Mouse (Mus musculus) neural tube, embryonic 11.5 days (tissue): Measurements from ENCODE around the gene Asic2. TPM values are rescaled to one million over a fixed set of nuclear protein-coding genes. Genes with fewer than 3 reads are reported as not detected.

ENCODE experiments used
- ATAC-seq: fragments of 200-750 bp; cut with Nextera tagmentation; 2 replicates; pipeline ENCODE4 v1.8.0; 2017; ENCODE audit warnings: moderate number of reproducible peaks, mild to moderate bottlenecking, moderate TSS enrichment, moderate library complexity; ENCODE audit not compliant: insufficient read depth, low FRiP score, low TSS enrichment
- DNase-seq: peaks from one replicate; pipeline ENCODE4 v3.0.0-alpha.2; 2015; ENCODE audit warnings: low spot score
- H3K27ac ChIP-seq: fragments of 300-500 bp; sonication (generic); 2 replicates; pipeline ENCODE4 v1.5.1; 2014; ENCODE audit warnings: low read depth, mild to moderate bottlenecking, low read length
- H3K27me3 ChIP-seq: fragments of 300-500 bp; sonication (generic); 2 replicates; pipeline ENCODE4 v1.6.1; 2014; ENCODE audit warnings: mild to moderate bottlenecking, low read length, mixed read lengths; ENCODE audit not compliant: control insufficient read depth, insufficient read depth
- H3K36me3 ChIP-seq: fragments of 300-500 bp; sonication (generic); 2 replicates; pipeline ENCODE4 v1.6.1; 2014; ENCODE audit warnings: mild to moderate bottlenecking, low read length, moderate library complexity, mixed read lengths; ENCODE audit not compliant: control insufficient read depth, insufficient read depth
- H3K4me1 ChIP-seq: fragments of 300-500 bp; sonication (generic); 2 replicates; pipeline ENCODE4 v1.6.1; 2014; ENCODE audit warnings: low read length, mixed read lengths; ENCODE audit not compliant: control insufficient read depth, insufficient read depth
- H3K4me2 ChIP-seq: fragments of 300-500 bp; sonication (generic); 2 replicates; pipeline ENCODE4 v1.6.1; 2014; ENCODE audit warnings: low read depth, mild to moderate bottlenecking, moderate library complexity
- H3K4me3 ChIP-seq: fragments of 300-500 bp; sonication (generic); 2 replicates; pipeline ENCODE4 v1.5.1; 2014; ENCODE audit warnings: low read depth, low read length
- H3K9ac ChIP-seq: fragments of 300-500 bp; sonication (generic); 2 replicates; pipeline ENCODE4 v1.6.1; 2014; ENCODE audit warnings: mild to moderate bottlenecking, low read length
- H3K9me3 ChIP-seq: fragments of 300-500 bp; sonication (generic); 2 replicates; pipeline ENCODE4 v1.6.1; 2016; ENCODE audit warnings: low read length; ENCODE audit not compliant: control insufficient read depth
- WGBS: fragments of 180-500 bp; shearing (Covaris S2); extraction: QIAGEN DNeasy Blood & Tissue Kit; methylation state at CpG from one replicate; pipeline ENCODE4 v1.1.7; 2014; 5-methylcytosine and 5-hydroxymethylcytosine counted together
- polyA plus RNA-seq: library from polyadenylated mRNA; unstranded; fragments of >200 nt; fragmentation: Nextera tagmentation; extraction: Ambion mirVana; gene quantifications from 2 replicates; pipeline ENCODE4 v1.2.1, GENCODE M21; 2014

Gene Asic2
- polyA plus RNA-seq, 1 experiment from 2014 or later: 2.5 TPM

DNA sequence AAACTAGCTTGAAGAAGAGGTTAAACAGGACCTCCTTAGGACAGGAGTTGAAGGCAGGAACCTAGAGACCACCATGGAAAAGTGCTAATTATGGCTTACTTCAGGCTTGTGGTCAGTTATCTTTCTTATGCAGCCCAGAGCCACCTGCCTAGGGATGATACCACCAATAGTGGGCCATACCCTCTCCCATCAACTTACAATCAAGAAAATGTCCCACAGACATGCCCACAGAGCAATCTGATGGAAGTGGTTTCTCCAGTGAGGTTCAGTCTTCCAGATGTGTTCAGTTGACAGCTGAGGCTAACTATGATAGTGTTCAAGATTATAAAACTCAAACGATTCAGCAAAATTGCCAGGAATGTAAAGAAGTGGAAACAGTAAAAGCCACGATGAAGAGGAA lies 1124.8 kb downstream of the Asic2 start:
- no peaks in the 10 kb centered on the region for H3K36me3 ChIP-seq
- no peaks in the 10 kb centered on the region for H3K4me1 ChIP-seq
- DNase-seq (no peak), ATAC-seq (no peak)
- H3K9me3 ChIP-seq: no peaks in the 10 kb centered on the region
- no peak overlapping the region for H3K4me2 ChIP-seq
- no peak overlapping the region for H3K4me3 ChIP-seq
- no peak overlapping the region for H3K9ac ChIP-seq
- WGBS: 93% methylated on average over 2 of the region's 2 CpGs
- no peaks in the 10 kb centered on the region for H3K27me3 ChIP-seq
- H3K27ac ChIP-seq: no peak overlapping the region

DNA sequence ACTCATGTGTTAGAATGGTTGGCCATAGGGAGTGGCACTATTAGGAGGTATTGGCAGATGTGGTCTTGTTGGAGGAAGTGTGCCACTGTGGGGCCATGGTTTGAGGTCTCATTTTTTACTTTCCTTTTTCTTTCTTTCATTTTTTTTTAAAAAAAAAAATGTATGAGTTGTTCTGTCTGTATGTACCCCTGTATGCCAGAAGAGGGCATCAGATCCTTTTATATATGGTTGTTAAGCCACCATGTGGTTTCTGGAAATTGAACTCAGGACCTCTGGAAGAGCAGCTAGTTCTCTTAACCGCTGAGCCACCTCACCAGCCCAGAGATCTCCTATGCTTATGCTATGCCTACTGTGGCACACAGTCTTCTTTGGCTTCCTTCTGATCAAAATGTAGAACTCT lies 1129.5 kb downstream of the Asic2 start:
- Histone ChIP-seq H3K4me1 (no peaks in the 10 kb centered on the region), H3K27me3 (no peaks in the 10 kb centered on the region), H3K9ac (no peak overlapping the region), H3K4me3 (no peak overlapping the region), H3K4me2 (no peak overlapping the region), H3K27ac (no peak overlapping the region), H3K9me3 (no peaks in the 10 kb centered on the region), H3K36me3 (no peaks in the 10 kb centered on the region)
- DNase-seq: no peak
- ATAC-seq: no peak
- WGBS: 78% methylated on average over 1 of the region's 1 CpGs

DNA sequence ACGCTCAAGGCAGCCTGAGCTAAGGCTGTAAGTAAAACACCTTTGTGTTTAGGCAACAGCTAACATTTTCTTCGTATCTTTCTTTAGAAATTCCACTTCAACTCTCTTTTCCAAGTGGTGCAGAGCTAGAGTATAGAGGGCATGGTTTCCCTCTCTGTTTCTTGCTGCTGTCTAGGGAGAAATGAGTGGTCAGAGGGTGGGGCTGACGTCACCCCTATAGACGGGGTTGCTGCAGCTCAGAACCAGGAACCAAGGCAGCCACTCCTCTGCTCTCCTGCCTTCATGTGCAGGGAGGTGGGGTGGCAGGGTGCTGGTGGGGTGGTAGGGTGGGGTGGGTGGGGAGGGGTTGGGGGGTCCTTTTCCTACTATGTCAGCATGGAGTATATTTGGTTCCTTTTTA lies 1132.4 kb downstream of the Asic2 start:
- H3K9me3 ChIP-seq: no peaks in the 10 kb centered on the region
- no peak for ATAC-seq
- H3K4me2 ChIP-seq: no peak overlapping the region
- H3K4me3 ChIP-seq: no peak overlapping the region
- no peaks in the 10 kb centered on the region for H3K36me3 ChIP-seq
- no peak overlapping the region for H3K27ac ChIP-seq
- H3K27me3 ChIP-seq: no peaks in the 10 kb centered on the region
- DNase-seq: no peak
- no peak overlapping the region for H3K9ac ChIP-seq
- no peaks in the 10 kb centered on the region for H3K4me1 ChIP-seq
- 75% methylated on average over 4 of the region's 4 CpGs for WGBS

DNA sequence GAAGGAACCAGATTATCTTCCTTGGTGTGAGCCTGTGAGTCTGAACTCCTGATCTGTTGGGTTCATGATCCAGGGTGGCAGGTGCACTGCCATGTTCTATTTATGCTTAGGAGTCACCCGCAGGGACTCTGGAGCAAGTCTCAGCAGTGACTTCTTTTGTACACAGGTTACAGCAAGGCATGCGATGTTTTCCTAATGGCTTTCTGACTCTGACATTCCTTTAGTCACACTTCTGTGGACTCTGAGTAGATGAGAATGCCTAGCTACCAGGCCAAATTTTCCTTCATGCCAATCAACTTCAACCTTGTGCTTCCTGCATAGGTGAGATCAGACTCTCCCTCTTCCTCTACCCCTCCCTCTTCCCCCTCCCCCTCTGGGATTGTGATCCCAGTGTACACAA lies 1132.9 kb downstream of the Asic2 start:
- Histone ChIP-seq H3K27me3 (no peaks in the 10 kb centered on the region), H3K4me3 (no peak overlapping the region), H3K27ac (no peak overlapping the region), H3K4me2 (no peak overlapping the region), H3K36me3 (no peaks in the 10 kb centered on the region), H3K4me1 (no peaks in the 10 kb centered on the region), H3K9me3 (no peaks in the 10 kb centered on the region), H3K9ac (no peak overlapping the region)
- no peak for ATAC-seq
- no peak for DNase-seq
- 83% methylated on average over 2 of the region's 2 CpGs for WGBS

Other genes starting within 250 kb of the Asic2 start
- 0.08 TPM in 1 of 2 replicates, not detected in the other for gene 5530401A14Rik, start 107.8 kb downstream of the Asic2 start, polyA plus RNA-seq
- gene Ccl2, start 67.1 kb upstream of the Asic2 start, polyA plus RNA-seq: 1.6 and 2.1 TPM in 2 replicates
- not detected in 2 replicates for gene Gm17268, start 70.1 kb upstream of the Asic2 start, polyA plus RNA-seq
- 0.60 and 0.73 TPM in 2 replicates for gene Ccl7, start 77.3 kb upstream of the Asic2 start, polyA plus RNA-seq
- gene Ccl11, start 89.4 kb upstream of the Asic2 start, polyA plus RNA-seq: 0.21 TPM in 1 of 2 replicates, not detected in the other
- 0.97 and 2.2 TPM in 2 replicates for gene Ccl12, start 133.4 kb upstream of the Asic2 start, polyA plus RNA-seq
- gene Ccl8, start 146.7 kb upstream of the Asic2 start, polyA plus RNA-seq: not detected in 2 replicates